Mouse (Mus musculus): ENCODE results near the gene Aspa.

GRCm38 (mm10) chr11:73257362-73257945 is 71.9 kb downstream of the Aspa start:
- no peak for TF ChIP-seq POLR2A (IDR thresholded peaks at IDR 0.05; ENCODE audit: insufficient read depth, low read depth, low read length)
- no peak for TF ChIP-seq EP300 (IDR thresholded peaks at IDR 0.05; ENCODE audit: insufficient read depth, low read depth, low read length)
- TF ChIP-seq CTCF (IDR thresholded peaks at IDR 0.05), result no peak
